16 mouse cellular contexts compared by ENCODE assay signal in genomic region chr4:82252054-82252453, GRCm38 (mm10).
"Had no signal": no experiment of that assay in that cellular context is flagged by ENCODE, and none has a peak within 500 bp of the region (broad histone marks: within the 10 kb centered on the region; RNA-seq: fewer than 3 reads in every experiment).

No protein-coding gene starts in this region.

- H3K9me3 ChIP-seq: limb, embryonic 10.5 days; limb, embryonic 13.5 days; liver, embryonic 12.5 days; liver, embryonic 15.5 days had no signal

- H3K27me3 ChIP-seq: limb, embryonic 13.5 days; liver, embryonic 12.5 days; liver, embryonic 15.5 days had no signal

- H3K4me1 ChIP-seq: liver, embryonic 12.5 days; liver, embryonic 15.5 days had no signal

- H3K4me2 ChIP-seq: limb, embryonic 13.5 days; liver, embryonic 12.5 days; liver, embryonic 15.5 days; midbrain, embryonic 11.5 days had no signal

- ATAC-seq: liver, embryonic 12.5 days had no signal

- DNase-seq: kidney, postnatal 25 days; layer of hippocampus, adult 9-11 months; liver; lung, adult 18-20 months; lung, postnatal 14 days; lung, postnatal 4 days; midbrain, embryonic 14.5 days; thymus, adult 18-20 months; thymus, postnatal 36 days had no signal

- H3K9ac ChIP-seq: limb, embryonic 13.5 days; liver, embryonic 12.5 days; liver, embryonic 15.5 days had no signal

- H3K36me3 ChIP-seq: limb, embryonic 10.5 days; limb, embryonic 13.5 days; liver, embryonic 12.5 days; liver, embryonic 15.5 days had no signal

- H3K27ac ChIP-seq: kidney, postnatal 0 days; layer of hippocampus, adult 2 months; liver, embryonic 12.5 days; liver, embryonic 15.5 days had no signal

- H3K4me3 ChIP-seq: layer of hippocampus, adult 2 months; limb, embryonic 10.5 days; limb, embryonic 13.5 days; liver, embryonic 12.5 days; liver, embryonic 15.5 days had no signal
